Mouse (Mus musculus) brain, adult 2 months (tissue): ENCODE measurements around the gene Olfr170.
"Not testable (repeated sequence)": the region's sequence is repeated elsewhere in the genome, so short reads cannot be mapped to it uniquely, and the experiment has no call there.

Experiments
- DNase-seq: peaks from one replicate; pipeline ENCODE4 v3.0.0; 2011; ENCODE audit warnings: low read depth, low spot score

Gene Olfr170

GRCm38 (mm10) chr16:19611782-19612181, at the start of gene Olfr170:
Olfr170 (minus strand) TSS chr16:19611882.
- DNase-seq = not testable (repeated sequence)

GRCm38 (mm10) chr16:19629816-19630215, 18.1 kb upstream of the Olfr170 start, which contains the start of gene Olfr171:
Olfr171 (minus strand) TSS chr16:19629916.
- no peak for DNase-seq

- DNase-seq = no peak
Measured at GRCm38 (mm10) chr16:19603166-19603565, 8.5 kb downstream of the Olfr170 start.

DNA sequence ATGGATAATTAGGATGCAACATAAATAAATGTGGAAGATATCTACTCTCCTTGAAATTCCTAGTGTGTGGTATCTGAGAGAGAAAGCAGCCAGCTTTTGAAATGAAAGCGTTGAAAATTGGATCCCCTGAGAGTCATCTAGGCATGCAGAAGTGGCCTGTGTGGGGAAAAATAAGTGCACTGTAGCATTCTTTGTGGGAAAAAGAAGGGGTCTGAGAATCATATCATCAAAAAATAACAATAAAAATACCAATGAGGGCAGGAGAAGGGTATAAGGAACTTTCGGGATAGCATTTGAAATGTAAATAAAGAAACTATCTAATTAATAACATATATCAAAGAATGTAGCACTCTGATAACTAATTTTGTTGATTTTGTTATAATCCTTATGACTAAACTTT, 40.0 kb downstream of the Olfr170 start, which contains the start of gene Olfr169:
Olfr169 (minus strand) TSS at position 101 of the 400 bp plus-strand sequence.
- not testable (repeated sequence) for DNase-seq
